Mouse (Mus musculus) limb, embryonic 10.5 days (tissue): ENCODE data around the gene Asap3. TPM values are rescaled to one million over a fixed set of nuclear protein-coding genes. Genes with fewer than 3 reads are reported as not detected.

Experiments used
- DNase-seq: peaks from one replicate; pipeline ENCODE4 v3.0.0-alpha.2; 2017; ENCODE audit warnings: low spot score
- H3K27ac ChIP-seq: fragments of 300-500 bp; sonication (generic); 2 replicates; pipeline ENCODE4 v1.5.1; 2016; ENCODE audit warnings: mild to moderate bottlenecking
- H3K27me3 ChIP-seq: fragments of 300-500 bp; sonication (generic); 2 replicates; pipeline ENCODE4 v1.6.1; 2016; ENCODE audit warnings: low read depth, mild to moderate bottlenecking; ENCODE audit not compliant: poor library complexity, severe bottlenecking
- H3K36me3 ChIP-seq: fragments of 300-500 bp; sonication (generic); 2 replicates; pipeline ENCODE4 v1.6.1; 2016; ENCODE audit warnings: mild to moderate bottlenecking, moderate library complexity
- H3K4me1 ChIP-seq: fragments of 300-500 bp; sonication (generic); 2 replicates; pipeline ENCODE4 v1.6.1; 2016
- H3K4me3 ChIP-seq: fragments of 300-500 bp; sonication (generic); 2 replicates; pipeline ENCODE4 v1.5.1; 2016; ENCODE audit warnings: mild to moderate bottlenecking, moderate library complexity
- H3K9me3 ChIP-seq: fragments of 300-500 bp; sonication (generic); replicated peaks from 2 replicates; pipeline ENCODE4 v1.6.1; 2016; ENCODE audit warnings: mild to moderate bottlenecking
- WGBS: fragments of 180-500 bp; shearing (Covaris S2); methylation state at CpG from one replicate; pipeline ENCODE4 v1.1.7; 2016; 5-methylcytosine and 5-hydroxymethylcytosine counted together
- polyA plus RNA-seq: library from polyadenylated mRNA; unstranded; fragments of >200 nt; fragmentation: Nextera tagmentation; extraction: Ambion mirVana; gene quantifications from 2 replicates; pipeline ENCODE4 v1.2.1, GENCODE M21; 2016

Gene Asap3
- polyA plus RNA-seq, 1 experiment from 2014 or later = 3.7 TPM

DNA sequence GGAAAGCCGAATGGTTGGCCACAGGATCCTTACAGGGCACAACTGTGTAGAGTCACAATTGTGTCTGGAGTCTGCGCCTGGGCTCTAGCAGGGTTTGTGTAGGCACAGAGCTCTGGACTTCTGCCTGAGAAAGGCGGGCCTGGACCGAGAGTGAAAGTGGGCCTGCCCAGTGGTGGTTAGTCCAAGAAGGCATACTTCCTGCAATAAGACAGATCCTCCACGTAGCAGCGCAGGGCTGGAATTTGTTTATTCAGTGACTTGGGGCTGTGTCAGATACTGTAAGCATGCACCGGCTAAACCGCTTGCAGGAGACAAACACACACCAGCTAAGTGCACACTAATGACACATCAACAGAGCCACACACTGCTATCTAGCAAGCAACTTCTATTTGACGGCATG, 43.6 kb downstream of the Asap3 start:
- no peaks in the 10 kb centered on the region for H3K9me3 ChIP-seq
- no peak for DNase-seq
- H3K4me1 ChIP-seq = peaks cover 43% of the 10 kb centered on the region
- H3K4me3 ChIP-seq = no peak overlapping the region
- no peaks in the 10 kb centered on the region for H3K36me3 ChIP-seq
- H3K27ac ChIP-seq = no peak overlapping the region
- H3K27me3 ChIP-seq = peaks cover 78% of the 10 kb centered on the region
- WGBS = 44% methylated on average over 9 of the region's 9 CpGs

DNA sequence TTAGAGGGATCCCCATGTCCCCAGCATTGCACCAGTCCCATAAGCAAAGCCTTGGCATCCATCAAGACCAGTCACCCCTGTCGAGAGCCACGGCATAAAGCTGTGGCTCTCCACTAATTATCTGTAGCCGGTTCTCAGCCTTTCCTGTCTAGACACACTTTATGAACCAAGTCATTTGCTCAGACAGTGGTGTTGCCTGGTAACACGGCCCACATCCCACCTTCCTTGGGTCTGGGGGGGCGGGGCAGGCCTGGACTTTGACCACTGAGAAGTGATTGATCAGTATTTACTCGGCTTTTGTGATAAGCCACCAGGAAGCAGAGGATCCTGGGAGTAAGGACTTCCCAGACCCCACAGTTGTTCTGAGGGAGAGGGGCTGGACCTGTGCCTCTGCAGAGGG, 49.8 kb downstream of the Asap3 start:
- Histone ChIP-seq H3K4me1 (peaks cover 26% of the 10 kb centered on the region), H3K36me3 (no peaks in the 10 kb centered on the region), H3K27me3 (peaks cover 26% of the 10 kb centered on the region), H3K4me3 (no peak overlapping the region), H3K9me3 (no peaks in the 10 kb centered on the region), H3K27ac (no peak overlapping the region)
- no peak for DNase-seq
- WGBS = 43% methylated on average over 6 of the region's 6 CpGs

DNA sequence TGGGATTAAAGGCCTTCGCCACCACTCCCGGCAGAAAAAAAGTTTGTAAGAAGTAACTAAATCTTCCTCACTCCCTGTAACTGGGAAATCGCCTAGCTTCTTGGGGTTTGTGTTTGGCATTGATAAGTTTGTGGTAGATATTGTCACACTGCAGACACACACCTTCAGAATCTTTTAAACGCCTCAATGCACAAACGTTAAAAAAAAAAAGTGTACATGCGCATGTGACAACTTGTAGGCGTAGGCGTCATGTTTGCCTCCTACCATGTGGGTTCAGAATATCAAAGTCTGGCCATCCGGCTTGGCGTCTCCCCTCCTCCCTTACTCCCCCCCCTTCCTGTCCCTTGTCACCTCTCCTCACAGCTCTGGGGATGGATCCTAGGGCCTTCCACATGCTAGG, 50.5 kb downstream of the Asap3 start:
- Histone ChIP-seq H3K36me3 (no peaks in the 10 kb centered on the region), H3K9me3 (no peaks in the 10 kb centered on the region), H3K4me3 (no peak overlapping the region), H3K4me1 (peaks cover 26% of the 10 kb centered on the region), H3K27me3 (peaks cover 18% of the 10 kb centered on the region), H3K27ac (no peak overlapping the region)
- no peak for DNase-seq
- WGBS = 66% methylated on average over 10 of the region's 10 CpGs

DNA sequence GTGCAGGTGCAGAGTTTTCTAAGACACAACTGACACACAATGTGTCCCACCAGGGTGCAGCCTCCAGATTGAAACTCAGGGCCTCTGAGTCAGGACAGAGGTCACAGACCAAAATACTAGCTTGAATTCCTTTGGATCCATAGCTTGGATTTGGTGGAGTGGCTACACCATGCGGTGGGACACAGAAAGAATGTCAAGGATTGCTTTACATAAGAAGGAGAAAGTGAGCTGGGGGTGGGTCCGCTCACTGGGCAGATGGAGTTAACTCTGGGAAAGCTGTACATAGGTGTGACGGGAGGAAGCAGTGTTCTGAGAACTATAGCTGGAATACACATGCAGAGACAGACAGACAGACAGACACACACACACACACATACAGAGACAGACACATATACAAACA, 53.8 kb downstream of the Asap3 start:
- DNase-seq = no peak
- H3K4me1 ChIP-seq = peaks cover 20% of the 10 kb centered on the region
- H3K36me3 ChIP-seq = no peaks in the 10 kb centered on the region
- no peaks in the 10 kb centered on the region for H3K9me3 ChIP-seq
- H3K27ac ChIP-seq = no peak overlapping the region
- H3K4me3 ChIP-seq = no peak overlapping the region
- WGBS = 60% methylated on average over 3 of the region's 3 CpGs
- peaks cover 9% of the 10 kb centered on the region; the same call in 1 of the 2 replicates for H3K27me3 ChIP-seq

DNA sequence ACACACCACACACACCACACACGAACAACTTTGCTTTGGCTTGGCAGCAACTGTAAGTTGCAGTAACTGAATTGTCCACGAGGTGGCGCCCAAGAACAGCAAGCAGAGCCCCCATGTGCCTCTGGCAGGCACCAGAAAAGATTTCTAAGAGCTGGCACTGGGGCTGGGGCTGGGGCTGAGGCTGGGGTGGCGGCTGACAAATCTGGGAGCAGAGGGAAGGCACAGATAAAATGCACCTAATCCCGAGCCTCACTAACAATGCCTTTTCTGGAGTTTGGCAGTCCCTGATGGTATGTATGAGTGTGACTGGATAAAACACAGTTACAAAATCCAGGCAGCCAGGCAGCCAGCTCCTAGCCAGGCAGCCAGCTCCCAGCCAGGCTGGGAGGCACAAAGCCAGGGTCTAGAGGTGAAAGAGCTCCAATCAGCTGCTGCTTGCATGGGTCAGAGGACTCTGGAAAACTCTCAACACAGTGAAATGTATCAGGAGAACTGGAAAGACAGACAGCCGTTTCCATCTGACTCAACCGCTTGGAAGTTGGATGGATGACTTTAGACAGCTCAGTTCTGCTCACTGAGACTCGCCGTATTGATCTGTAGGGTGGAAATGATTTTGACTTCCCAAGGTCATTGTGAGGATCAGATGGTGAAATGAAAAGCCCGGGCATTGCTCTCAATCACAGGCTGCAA, 54.5 kb downstream of the Asap3 start:
- no peaks in the 10 kb centered on the region for H3K36me3 ChIP-seq
- H3K27ac ChIP-seq = peak overlapping the region; percentile 36; the same call in 1 of the 2 replicates
- DNase-seq = peak; percentile 93
- no peak overlapping the region for H3K4me3 ChIP-seq
- H3K27me3 ChIP-seq = peaks cover 9% of the 10 kb centered on the region; the same call in 1 of the 2 replicates
- no peaks in the 10 kb centered on the region for H3K9me3 ChIP-seq
- WGBS = 47% methylated on average over 10 of the region's 10 CpGs
- H3K4me1 ChIP-seq = peaks cover 19% of the 10 kb centered on the region

DNA sequence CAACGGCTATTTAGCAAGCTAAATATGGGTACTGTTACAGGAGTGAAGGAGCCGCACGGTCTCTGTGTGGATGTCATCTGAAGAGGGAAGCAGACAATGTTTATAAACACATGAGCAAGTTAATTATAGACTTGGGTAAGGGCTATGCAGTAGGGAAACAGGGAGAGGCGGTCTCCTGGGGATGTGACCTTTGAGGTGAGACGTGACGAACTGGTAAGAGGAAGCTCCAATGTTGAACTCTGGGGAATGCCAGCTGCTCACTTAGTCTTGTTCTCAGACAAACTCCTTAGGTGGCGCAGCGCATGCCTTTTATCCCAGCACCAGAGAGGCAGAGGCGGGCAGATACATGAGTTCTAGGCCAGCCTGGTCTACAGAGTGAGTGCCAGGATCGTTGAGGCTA, 55.7 kb downstream of the Asap3 start:
- Histone ChIP-seq H3K27ac (no peak overlapping the region), H3K27me3 (peaks cover 9% of the 10 kb centered on the region; the same call in 1 of the 2 replicates), H3K4me1 (peaks cover 12% of the 10 kb centered on the region), H3K9me3 (no peaks in the 10 kb centered on the region), H3K36me3 (no peaks in the 10 kb centered on the region), H3K4me3 (no peak overlapping the region)
- WGBS = 82% methylated on average over 10 of the region's 10 CpGs
- no peak for DNase-seq

DNA sequence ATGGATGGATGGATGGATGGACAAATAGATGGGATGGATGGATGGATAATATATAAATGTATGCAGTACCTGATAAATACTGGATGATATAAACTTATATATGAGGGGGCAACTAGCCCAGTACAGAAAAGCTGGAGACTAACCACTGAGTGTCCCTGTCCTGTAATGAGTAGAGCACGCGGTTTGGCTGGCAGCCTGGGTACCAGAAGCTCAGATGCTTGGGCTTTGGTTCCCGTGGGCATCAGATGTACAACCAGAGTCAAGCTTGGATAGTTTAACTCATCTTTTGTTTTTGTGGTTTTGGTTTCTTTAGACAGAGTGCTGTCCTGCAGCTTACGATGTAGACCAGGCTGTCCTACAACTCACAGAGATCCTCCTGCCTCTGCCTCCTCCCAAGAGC, 57.4 kb downstream of the Asap3 start:
- H3K27ac ChIP-seq = no peak overlapping the region
- whole genome bisulfite sequencing = 93% methylated on average over 4 of the region's 4 CpGs
- no peak for DNase-seq

DNA sequence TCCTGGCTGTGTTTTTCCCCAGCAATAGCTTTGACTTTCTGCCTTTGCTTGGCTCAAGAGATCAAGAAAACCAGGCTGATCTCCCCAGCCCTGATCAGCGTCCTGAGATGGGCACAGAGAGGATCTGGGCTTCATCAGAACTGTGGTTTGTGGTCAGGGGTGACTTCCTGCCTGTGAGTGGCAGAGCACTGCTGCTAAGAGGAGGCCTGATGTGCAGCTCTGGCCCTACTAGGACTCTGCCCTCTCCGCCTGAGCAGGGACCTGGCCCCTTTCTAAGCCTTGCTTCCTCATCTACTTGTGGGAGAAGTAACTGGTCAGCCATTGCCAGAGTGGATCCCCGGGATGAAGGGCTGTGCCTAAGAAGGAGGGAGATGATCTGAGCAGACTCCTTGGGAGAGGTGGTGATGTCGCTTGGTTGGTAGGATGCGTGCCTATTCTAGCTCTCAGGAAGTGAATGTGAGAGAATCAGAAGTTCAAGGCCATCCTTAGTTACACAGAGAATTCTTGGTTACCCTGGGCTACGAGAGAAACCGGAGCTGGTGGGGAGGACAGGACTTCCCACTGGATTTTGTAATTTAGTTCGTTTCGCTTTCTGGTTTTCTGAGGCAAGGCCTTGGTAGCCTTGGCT, 60.7 kb downstream of the Asap3 start:
- no peak overlapping the region for H3K4me3 ChIP-seq
- H3K36me3 ChIP-seq = no peaks in the 10 kb centered on the region
- no peaks in the 10 kb centered on the region for H3K27me3 ChIP-seq
- no peak for DNase-seq
- H3K9me3 ChIP-seq = no peaks in the 10 kb centered on the region
- no peaks in the 10 kb centered on the region for H3K4me1 ChIP-seq
- no peak overlapping the region for H3K27ac ChIP-seq
- 81% methylated on average over 9 of the region's 9 CpGs for WGBS

More for the DNA sequence above, 57.4 kb downstream of the Asap3 start:
- Histone ChIP-seq H3K36me3 (no peaks in the 10 kb centered on the region), H3K4me3 (no peak overlapping the region), H3K4me1 (peaks cover 4% of the 10 kb centered on the region; the same call in 1 of the 2 replicates), H3K9me3 (no peaks in the 10 kb centered on the region), H3K27me3 (peaks cover 5% of the 10 kb centered on the region; the same call in 1 of the 2 replicates)

DNA sequence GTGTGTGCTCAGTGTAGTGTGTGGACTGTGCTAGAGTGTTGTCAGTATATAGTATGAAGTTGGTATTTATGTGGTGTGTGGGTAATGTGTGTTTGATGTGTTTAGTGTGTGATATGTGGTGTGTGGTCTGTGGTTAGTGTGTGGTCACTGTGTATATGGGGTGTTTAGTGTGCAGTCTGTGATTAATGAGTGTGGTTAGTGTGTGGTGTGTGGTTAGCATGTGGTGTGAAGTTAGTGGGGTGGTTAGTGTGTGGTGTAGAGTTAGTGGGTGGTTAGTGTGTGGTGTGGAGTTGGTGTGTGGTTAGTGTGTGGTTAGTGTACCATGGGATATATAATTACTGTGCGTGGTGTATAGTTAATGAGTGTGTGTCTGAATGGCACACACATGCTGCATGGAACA, 62.7 kb downstream of the Asap3 start:
- H3K9me3 ChIP-seq = no peaks in the 10 kb centered on the region; the same call in 1 of the 2 replicates
- H3K4me3 ChIP-seq = no peak overlapping the region
- no peaks in the 10 kb centered on the region for H3K4me1 ChIP-seq
- no peaks in the 10 kb centered on the region for H3K27me3 ChIP-seq
- no peak for DNase-seq
- H3K36me3 ChIP-seq = no peaks in the 10 kb centered on the region
- WGBS = 100% methylated on average over 1 of the region's 1 CpGs
- no peak overlapping the region for H3K27ac ChIP-seq

DNA sequence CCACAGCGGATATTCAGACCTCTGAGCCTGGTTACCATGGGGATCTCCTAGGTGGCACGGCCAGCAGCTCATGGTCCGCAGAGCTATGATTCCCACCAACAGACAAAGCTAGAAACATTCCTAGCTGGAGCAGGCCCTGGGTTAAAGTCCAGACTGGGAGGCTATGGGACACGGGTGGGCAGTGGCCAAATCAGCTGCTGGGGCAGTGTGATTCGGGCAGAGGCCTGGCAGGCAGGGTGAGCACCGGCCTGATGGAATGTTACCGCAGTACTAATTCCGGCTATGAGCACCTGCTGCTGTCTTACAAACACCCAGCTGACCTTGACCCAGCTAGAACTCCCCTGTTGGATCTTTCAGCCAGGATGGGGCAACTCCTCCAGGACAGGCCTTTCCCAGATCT, 64.5 kb downstream of the Asap3 start:
- Histone ChIP-seq H3K27me3 (no peaks in the 10 kb centered on the region), H3K4me3 (no peak overlapping the region), H3K27ac (no peak overlapping the region), H3K9me3 (no peaks in the 10 kb centered on the region; the same call in 1 of the 2 replicates), H3K4me1 (no peaks in the 10 kb centered on the region), H3K36me3 (no peaks in the 10 kb centered on the region)
- WGBS = 91% methylated on average over 8 of the region's 8 CpGs
- DNase-seq = no peak

DNA sequence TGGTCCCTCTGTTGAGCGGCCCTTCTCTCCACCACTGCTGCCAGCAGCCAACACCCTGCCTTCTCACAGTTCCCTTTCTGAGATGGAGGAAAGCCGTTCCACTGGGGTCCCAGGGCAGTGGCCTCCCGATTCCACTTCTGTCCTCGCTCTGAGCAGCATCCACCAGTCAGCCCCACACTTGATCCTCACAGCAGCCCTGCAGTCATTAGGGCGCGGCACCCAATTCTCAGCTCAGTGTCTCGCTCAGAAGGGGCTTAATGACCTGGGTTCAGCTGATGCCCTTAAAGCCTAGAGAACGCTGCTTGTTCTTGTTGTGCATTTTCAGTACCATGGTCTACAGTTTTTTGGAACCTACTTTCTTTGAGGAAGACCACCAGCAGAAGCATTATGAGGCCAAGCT, 74.9 kb downstream of the Asap3 start:
- 67% methylated on average over 8 of the region's 8 CpGs for WGBS
- H3K4me1 ChIP-seq = peaks cover 34% of the 10 kb centered on the region
- DNase-seq = no peak
- H3K27ac ChIP-seq = no peak overlapping the region
- H3K27me3 ChIP-seq = 0 out of 2 replicates have a peak, but pooled peaks cover 4% of the 10 kb centered on the region
- no peaks in the 10 kb centered on the region for H3K9me3 ChIP-seq
- H3K36me3 ChIP-seq = no peaks in the 10 kb centered on the region
- no peak overlapping the region for H3K4me3 ChIP-seq

DNA sequence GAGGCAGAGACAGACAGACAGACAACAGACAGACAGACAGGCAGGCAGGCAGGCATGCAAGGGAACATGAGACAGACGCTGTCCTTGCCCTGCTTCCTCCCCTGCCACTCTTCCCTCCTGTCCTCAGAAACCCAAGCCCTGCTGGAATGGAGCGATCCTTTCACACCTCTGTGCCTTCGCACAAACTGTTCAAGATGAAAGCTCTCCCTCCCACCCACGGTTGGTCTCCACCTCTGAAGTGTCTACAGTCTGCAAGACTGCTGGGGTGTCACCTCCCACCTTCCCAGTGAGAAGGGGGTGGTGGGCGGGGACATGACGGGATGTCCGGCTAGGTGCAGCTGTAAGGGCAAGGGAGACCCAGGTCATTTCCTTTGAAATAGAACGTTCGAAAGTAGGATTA, 75.4 kb downstream of the Asap3 start:
- DNase-seq = no peak
- Histone ChIP-seq H3K36me3 (no peaks in the 10 kb centered on the region), H3K4me3 (no peak overlapping the region), H3K27ac (no peak overlapping the region; the same call in 1 of the 2 replicates), H3K27me3 (0 out of 2 replicates have a peak, but pooled peaks cover 4% of the 10 kb centered on the region), H3K4me1 (peaks cover 36% of the 10 kb centered on the region), H3K9me3 (no peaks in the 10 kb centered on the region)
- WGBS = 33% methylated on average over 9 of the region's 9 CpGs
